Mouse (Mus musculus) G1E (cell line): ENCODE measurements around the gene Tdrd9.

ENCODE experiments used
- CTCF ChIP-seq: IDR thresholded peaks from 2 replicates; pipeline ENCODE4 v1.5.1; 2012; ENCODE audit warnings: low read depth, low read length, inconsistent platforms, mixed read lengths
- GATA1 ChIP-seq: IDR thresholded peaks from 2 replicates; pipeline ENCODE4 v1.6.1; 2012; ENCODE audit warnings: borderline replicate concordance, low read length, inconsistent platforms, mixed read lengths
- GATA2 ChIP-seq: IDR thresholded peaks from 2 replicates; pipeline ENCODE4 v1.6.1; 2012; ENCODE audit warnings: low read depth, low read length, inconsistent platforms, borderline replicate concordance
- POLR2AphosphoS5 ChIP-seq: IDR thresholded peaks from 2 replicates; pipeline ENCODE4 v1.6.1; 2012; ENCODE audit warnings: low read depth, low read length, inconsistent platforms; ENCODE audit not compliant: insufficient replicate concordance
- TAL1 ChIP-seq: conservative IDR thresholded peaks from 2 replicates; pipeline ENCODE4 v1.6.1; 2012; ENCODE audit warnings: low read depth, low read length, inconsistent platforms, mixed read lengths

DNA sequence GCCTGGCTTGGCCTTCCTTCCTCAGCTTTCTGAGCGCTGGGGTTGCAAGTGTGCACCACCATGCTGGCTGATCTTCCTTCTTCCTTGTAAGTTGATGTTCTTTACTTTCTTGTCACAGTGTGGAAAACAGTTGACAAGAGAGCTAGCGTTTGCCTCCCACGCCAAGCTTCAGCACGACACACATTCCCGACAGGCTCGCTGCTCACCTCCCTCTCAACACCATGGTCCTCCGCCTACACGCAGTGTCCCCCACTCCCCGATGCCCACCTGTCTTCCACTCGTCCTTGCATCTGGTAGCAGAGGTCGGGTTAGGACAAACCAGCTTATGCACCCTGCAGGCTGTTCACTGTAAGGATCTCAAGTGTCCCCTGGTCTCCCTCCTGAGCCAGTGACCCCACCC lies 133.5 kb downstream of the Tdrd9 start:
- no peak for TF ChIP-seq CTCF
- no peak for TF ChIP-seq POLR2AphosphoS5
- no peak for TF ChIP-seq TAL1
- TF ChIP-seq GATA2: no peak
- no peak for TF ChIP-seq GATA1
